Comparison of ENCODE assay signal across 9 mouse cellular contexts in genomic region chr5:140649881-140650414, GRCm38 (mm10). TPM values are rescaled to one million over a fixed set of nuclear protein-coding genes. Genes with fewer than 3 reads are reported as not detected.
DNase-seq lines count a peak whose midpoint lies in the region; ATAC-seq and TF ChIP-seq lines count a peak whose summit lies in the region.
"Had no signal": no experiment of that assay in that cellular context is flagged by ENCODE, and none has a peak within 500 bp of the region (broad histone marks: within the 10 kb centered on the region; RNA-seq: fewer than 3 reads in every experiment).

No protein-coding gene starts in this region.

- H3K36me3 ChIP-seq in lung, embryonic 15.5 days, result no peaks in the 10 kb centered on the region
- no peaks in the 10 kb centered on the region; the same call in 1 of the 2 replicates for H3K36me3 ChIP-seq in lung, postnatal 0 days (ENCODE audit: insufficient read depth, low read length)
- H3K36me3 ChIP-seq in forebrain, embryonic 16.5 days (ENCODE audit: control insufficient read depth, insufficient read depth), result no peaks in the 10 kb centered on the region
- peaks cover 22% of the 10 kb centered on the region; the same call in 1 of the 2 replicates for H3K36me3 ChIP-seq in limb, embryonic 14.5 days (ENCODE audit: control insufficient read depth, insufficient read depth, low read length)
- no peaks in the 10 kb centered on the region for H3K36me3 ChIP-seq in stomach, embryonic 16.5 days (ENCODE audit: control insufficient read depth, insufficient read depth, low read length)

- H3K4me2 ChIP-seq in lung, embryonic 15.5 days, result peak overlapping the region; percentile 67; the same call in 1 of the 2 replicates
- H3K4me2 ChIP-seq in lung, postnatal 0 days (replicated peaks; ENCODE audit: low read depth, low read length), result no peak overlapping the region
- H3K4me2 ChIP-seq in forebrain, embryonic 16.5 days (ENCODE audit: low read length), result peak overlapping the region; percentile 89
- H3K4me2 ChIP-seq in limb, embryonic 14.5 days (replicated peaks; ENCODE audit: low read depth, low read length, severe bottlenecking), result peak overlapping the region; percentile 78
- H3K4me2 ChIP-seq in stomach, embryonic 16.5 days (ENCODE audit: low read depth, low read length), result peak overlapping the region; percentile 84

- DNase-seq in lung, postnatal 0 days (ENCODE audit: low spot score), result no peak
- no peak for DNase-seq in limb, embryonic 14.5 days (ENCODE audit: low spot score)
- DNase-seq in gastrocnemius, postnatal 36 days, result no peak
- no peak for DNase-seq in spleen, postnatal 4 days (ENCODE audit: low spot score in 2 of 2)
- DNase-seq: thymus, adult 2 months had no signal

- H3K4me1 ChIP-seq in lung, embryonic 15.5 days, result peaks cover 50% of the 10 kb centered on the region
- H3K4me1 ChIP-seq in lung, postnatal 0 days (ENCODE audit: insufficient read depth, low read depth, low read length), result peaks cover 26% of the 10 kb centered on the region
- H3K4me1 ChIP-seq in forebrain, embryonic 16.5 days (replicated peaks; ENCODE audit: control insufficient read depth, insufficient read depth, low read length), result peaks cover 34% of the 10 kb centered on the region
- peaks cover 25% of the 10 kb centered on the region for H3K4me1 ChIP-seq in limb, embryonic 14.5 days (ENCODE audit: control insufficient read depth, insufficient read depth, low read length)
- peaks cover 38% of the 10 kb centered on the region for H3K4me1 ChIP-seq in stomach, embryonic 16.5 days (ENCODE audit: control insufficient read depth, insufficient read depth, low read length)

- no peak for TF ChIP-seq CTCF in lung, postnatal 0 days (IDR thresholded peaks at IDR 0.05)

- H3K9ac ChIP-seq in lung, embryonic 15.5 days, result no peak overlapping the region
- H3K9ac ChIP-seq in lung, postnatal 0 days (replicated peaks; ENCODE audit: low read depth), result no peak overlapping the region
- H3K9ac ChIP-seq in forebrain, embryonic 16.5 days (replicated peaks; ENCODE audit: low read depth, low read length), result peak overlapping the region; percentile 73
- H3K9ac ChIP-seq in limb, embryonic 14.5 days (ENCODE audit: low read depth, low read length, severe bottlenecking), result peak overlapping the region; percentile 55; the same call in 1 of the 2 replicates
- H3K9ac ChIP-seq in stomach, embryonic 16.5 days (ENCODE audit: low read length), result no peak overlapping the region
- H3K9ac ChIP-seq: limb, embryonic 15.5 days had no signal

- no peaks in the 10 kb centered on the region for H3K9me3 ChIP-seq in lung, embryonic 15.5 days
- no peaks in the 10 kb centered on the region for H3K9me3 ChIP-seq in lung, postnatal 0 days (ENCODE audit: low read length)
- H3K9me3 ChIP-seq in forebrain, embryonic 16.5 days (ENCODE audit: control insufficient read depth, low read length), result no peaks in the 10 kb centered on the region
- no peaks in the 10 kb centered on the region for H3K9me3 ChIP-seq in limb, embryonic 14.5 days (ENCODE audit: control insufficient read depth, low read length)
- H3K9me3 ChIP-seq in stomach, embryonic 16.5 days (replicated peaks; ENCODE audit: control insufficient read depth, low read length), result no peaks in the 10 kb centered on the region
- H3K9me3 ChIP-seq: limb, embryonic 15.5 days had no signal

- no peak for TF ChIP-seq POLR2A in limb, embryonic 14.5 days (IDR thresholded peaks at IDR 0.05; ENCODE audit: borderline replicate concordance, extremely low read depth, insufficient read depth, insufficient read length)

- H3K4me3 ChIP-seq in lung, embryonic 15.5 days, result no peak overlapping the region
- H3K4me3 ChIP-seq in lung, postnatal 0 days (ENCODE audit: low read depth, low read length), result no peak overlapping the region
- peak overlapping the region; percentile 51; the same call in 1 of the 2 replicates for H3K4me3 ChIP-seq in forebrain, embryonic 16.5 days (replicated peaks; ENCODE audit: low read length)
- no peak overlapping the region for H3K4me3 ChIP-seq in limb, embryonic 14.5 days (replicated peaks; ENCODE audit: low read length)
- H3K4me3 ChIP-seq in stomach, embryonic 16.5 days (replicated peaks; ENCODE audit: low read length), result no peak overlapping the region

- WGBS in lung, embryonic 15.5 days, result 62% methylated on average over 7 of the region's 7 CpGs
- 65% methylated on average over 7 of the region's 7 CpGs for WGBS in lung, postnatal 0 days
- WGBS in forebrain, embryonic 16.5 days, result 70% methylated on average over 7 of the region's 7 CpGs
- 54% methylated on average over 7 of the region's 7 CpGs for WGBS in limb, embryonic 14.5 days
- WGBS in stomach, embryonic 16.5 days, result 70% methylated on average over 7 of the region's 7 CpGs

- H3K27ac ChIP-seq in lung, embryonic 15.5 days, result no peak overlapping the region; the same call in 1 of the 2 replicates
- no peak overlapping the region for H3K27ac ChIP-seq in lung, postnatal 0 days (ENCODE audit: low read length)
- H3K27ac ChIP-seq in forebrain, embryonic 16.5 days (ENCODE audit: low read length), result peak overlapping the region; percentile 91; the same call in 1 of the 2 replicates
- no peak overlapping the region for H3K27ac ChIP-seq in limb, embryonic 14.5 days (replicated peaks; ENCODE audit: low read depth, low read length)
- H3K27ac ChIP-seq in stomach, embryonic 16.5 days (ENCODE audit: low read length), result no peak overlapping the region

- no peak for ATAC-seq in lung, embryonic 15.5 days (ENCODE audit: borderline replicate concordance, extremely low read depth, low FRiP score, low TSS enrichment)
- no peak for ATAC-seq in lung, postnatal 0 days
- ATAC-seq in forebrain, embryonic 16.5 days, result no peak
- ATAC-seq in limb, embryonic 14.5 days (ENCODE audit: low FRiP score, low read depth), result no peak
- ATAC-seq in stomach, embryonic 16.5 days (ENCODE audit: insufficient read depth, low FRiP score), result no peak

- TF ChIP-seq EP300 in lung, postnatal 0 days (IDR thresholded peaks at IDR 0.05), result no peak

- intact Hi-C loops in gastrocnemius, postnatal 36 days (cut with DNase I), result loop anchor here (2.0 kb wide), 1 partner anchor 57 kb away; no protein-coding TSS in a partner anchor

- H3K27me3 ChIP-seq in lung, embryonic 15.5 days, result no peaks in the 10 kb centered on the region
- H3K27me3 ChIP-seq in lung, postnatal 0 days (replicated peaks; ENCODE audit: insufficient read depth, low read length), result no peaks in the 10 kb centered on the region
- no peaks in the 10 kb centered on the region for H3K27me3 ChIP-seq in forebrain, embryonic 16.5 days (replicated peaks; ENCODE audit: control insufficient read depth, insufficient read depth, low read length)
- no peaks in the 10 kb centered on the region for H3K27me3 ChIP-seq in limb, embryonic 14.5 days (ENCODE audit: control insufficient read depth, insufficient read depth, low read length)
- no peaks in the 10 kb centered on the region for H3K27me3 ChIP-seq in stomach, embryonic 16.5 days (ENCODE audit: control insufficient read depth, insufficient read depth, low read length)
- H3K27me3 ChIP-seq: limb, embryonic 15.5 days had no signal

RNA-seq across cellular contexts. Expression of gene Ttyh3, which starts 1.1 kb away (rescaled TPM):
- 38.0 and 39.1 TPM in 2 replicates for polyA plus RNA-seq in lung, embryonic 15.5 days (2015; fragmentation: Nextera tagmentation; extraction: Ambion mirVana)
- polyA plus RNA-seq in lung, postnatal 0 days (2015; fragmentation: Nextera tagmentation; extraction: Ambion mirVana), result 18.2 and 19.8 TPM in 2 replicates
- polyA plus RNA-seq in forebrain, embryonic 16.5 days (2015; fragmentation: Nextera tagmentation; extraction: Ambion mirVana), result 68.7 and 68.9 TPM in 2 replicates
- polyA plus RNA-seq in limb, embryonic 14.5 days (2012; rRNA removed), result 118 and 180 TPM in 2 replicates
- polyA plus RNA-seq in limb, embryonic 14.5 days (2014; fragmentation: Nextera tagmentation; extraction: Ambion mirVana), result 57.5 and 66.3 TPM in 2 replicates
- polyA plus RNA-seq in stomach, embryonic 16.5 days (2015; fragmentation: Nextera tagmentation; extraction: Ambion mirVana), result 13.8 and 17.8 TPM in 2 replicates
- 1 to 10 TPM; 4.6 to 5.2 TPM for total RNA-seq in gastrocnemius, postnatal 36 days (2021)

RNA-seq across cellular contexts. Expression of gene Lfng, which starts 42.8 kb away (rescaled TPM):
- polyA plus RNA-seq in lung, embryonic 15.5 days (2015; fragmentation: Nextera tagmentation; extraction: Ambion mirVana), result 22.5 and 27.8 TPM in 2 replicates
- 23.1 and 25.5 TPM in 2 replicates for polyA plus RNA-seq in lung, postnatal 0 days (2015; fragmentation: Nextera tagmentation; extraction: Ambion mirVana)
- polyA plus RNA-seq in forebrain, embryonic 16.5 days (2015; fragmentation: Nextera tagmentation; extraction: Ambion mirVana), result 23.3 and 25.6 TPM in 2 replicates
- polyA plus RNA-seq in limb, embryonic 14.5 days (2012; rRNA removed), result 38.9 and 48.2 TPM in 2 replicates
- 19.2 and 21.4 TPM in 2 replicates for polyA plus RNA-seq in limb, embryonic 14.5 days (2014; fragmentation: Nextera tagmentation; extraction: Ambion mirVana)
- polyA plus RNA-seq in stomach, embryonic 16.5 days (2015; fragmentation: Nextera tagmentation; extraction: Ambion mirVana), result 21.5 and 21.6 TPM in 2 replicates
- 1 to 10 TPM; 3.5 to 3.8 TPM for total RNA-seq in gastrocnemius, postnatal 36 days (2021)

RNA-seq across cellular contexts. Expression of gene Iqce, which starts 52.2 kb away (rescaled TPM):
- 21.9 and 22.3 TPM in 2 replicates for polyA plus RNA-seq in lung, embryonic 15.5 days (2015; fragmentation: Nextera tagmentation; extraction: Ambion mirVana)
- 10.3 and 11.0 TPM in 2 replicates for polyA plus RNA-seq in lung, postnatal 0 days (2015; fragmentation: Nextera tagmentation; extraction: Ambion mirVana)
- polyA plus RNA-seq in forebrain, embryonic 16.5 days (2015; fragmentation: Nextera tagmentation; extraction: Ambion mirVana), result 26.1 and 30.8 TPM in 2 replicates
- 38.3 and 43.1 TPM in 2 replicates for polyA plus RNA-seq in limb, embryonic 14.5 days (2012; rRNA removed)
- polyA plus RNA-seq in limb, embryonic 14.5 days (2014; fragmentation: Nextera tagmentation; extraction: Ambion mirVana), result 23.4 and 24.0 TPM in 2 replicates
- 19.2 and 21.1 TPM in 2 replicates for polyA plus RNA-seq in stomach, embryonic 16.5 days (2015; fragmentation: Nextera tagmentation; extraction: Ambion mirVana)
- total RNA-seq in gastrocnemius, postnatal 36 days (2021), result 1 to 10 TPM; 2.6 to 3.1 TPM

RNA-seq across cellular contexts. Expression of gene Brat1, which starts 54.9 kb away (rescaled TPM):
- polyA plus RNA-seq in lung, embryonic 15.5 days (2015; fragmentation: Nextera tagmentation; extraction: Ambion mirVana), result 22.6 and 24.2 TPM in 2 replicates
- polyA plus RNA-seq in lung, postnatal 0 days (2015; fragmentation: Nextera tagmentation; extraction: Ambion mirVana), result 15.2 and 16.1 TPM in 2 replicates
- polyA plus RNA-seq in forebrain, embryonic 16.5 days (2015; fragmentation: Nextera tagmentation; extraction: Ambion mirVana), result 28.0 and 28.4 TPM in 2 replicates
- 29.6 and 38.6 TPM in 2 replicates for polyA plus RNA-seq in limb, embryonic 14.5 days (2012; rRNA removed)
- 19.9 and 22.2 TPM in 2 replicates for polyA plus RNA-seq in limb, embryonic 14.5 days (2014; fragmentation: Nextera tagmentation; extraction: Ambion mirVana)
- polyA plus RNA-seq in stomach, embryonic 16.5 days (2015; fragmentation: Nextera tagmentation; extraction: Ambion mirVana), result 20.4 and 20.7 TPM in 2 replicates
- 1 to 10 TPM; 4.6 to 5.1 TPM for total RNA-seq in gastrocnemius, postnatal 36 days (2021)

Comparison
In these comparisons a context has a peak if more than half of its experiments do, and no peak if none do; other contexts are left out.
1. H3K9ac ChIP-seq: peak in forebrain, embryonic 16.5 days (single experiment) and limb, embryonic 14.5 days (single experiment); none in lung, embryonic 15.5 days (single experiment), lung, postnatal 0 days (single experiment) and stomach, embryonic 16.5 days (single experiment).